In the genomic region with DNA sequence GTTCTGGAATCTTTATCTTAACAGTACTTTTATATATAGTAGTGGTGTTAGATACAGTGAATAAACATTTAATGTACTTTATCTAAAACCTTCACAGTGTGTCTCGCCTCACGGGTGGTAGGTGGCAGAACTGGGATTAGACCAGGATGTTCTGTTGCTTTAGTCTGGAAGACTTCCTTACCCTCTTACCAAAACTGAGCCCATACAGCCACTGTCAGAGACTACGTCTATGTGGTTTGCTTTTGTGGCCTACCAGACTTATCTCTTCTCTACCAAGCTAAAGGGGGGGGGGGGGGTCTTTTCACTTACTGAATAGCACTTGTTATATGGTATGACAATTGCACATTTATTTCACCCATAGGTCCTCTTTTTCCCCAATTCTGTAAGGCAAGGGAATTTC, we compare ENCODE assay signal across 24 mouse cellular contexts.
"Had no signal": no experiment of that assay in that cellular context is flagged by ENCODE, and none has a peak within 500 bp of the region (broad histone marks: within the 10 kb centered on the region; RNA-seq: fewer than 3 reads in every experiment).

No protein-coding gene starts in this region.

- H3K27me3 ChIP-seq: heart, embryonic 13.5 days; heart, embryonic 15.5 days; hindbrain, embryonic 12.5 days; hindbrain, embryonic 15.5 days; limb, embryonic 13.5 days; limb, embryonic 15.5 days; liver, embryonic 12.5 days had no signal

- H3K9me3 ChIP-seq: heart, embryonic 13.5 days; heart, embryonic 15.5 days; hindbrain, embryonic 10.5 days; hindbrain, embryonic 12.5 days; hindbrain, embryonic 15.5 days; limb, embryonic 13.5 days; limb, embryonic 15.5 days; liver, embryonic 12.5 days had no signal

- H3K36me3 ChIP-seq: hindbrain, embryonic 10.5 days; hindbrain, embryonic 12.5 days; hindbrain, embryonic 15.5 days; limb, embryonic 15.5 days had no signal

- ATAC-seq: hindbrain, postnatal 0 days; intestine, embryonic 16.5 days; liver, embryonic 12.5 days had no signal

- H3K4me1 ChIP-seq: hindbrain, embryonic 15.5 days; limb, embryonic 15.5 days; liver, embryonic 12.5 days had no signal

- DNase-seq: gastrocnemius, adult 2 months; gastrocnemius, postnatal 10 days; gastrocnemius, postnatal 25 days; heart, adult 2 months; heart, postnatal 4 days; kidney, adult 11 months; kidney, adult 2 months; kidney, postnatal 14 days; kidney, postnatal 36 days; layer of hippocampus, adult 9-11 months; layer of hippocampus, postnatal 36 days; left cerebral cortex, postnatal 4 days had no signal

- H3K4me2 ChIP-seq: heart, embryonic 11.5 days; heart, embryonic 13.5 days; heart, embryonic 15.5 days; hindbrain, embryonic 12.5 days; hindbrain, embryonic 15.5 days; limb, embryonic 13.5 days; limb, embryonic 15.5 days; liver, embryonic 12.5 days had no signal

- H3K27ac ChIP-seq: gastrocnemius, adult 2 months; heart, adult 2 months; heart, embryonic 13.5 days; heart, embryonic 15.5 days; hindbrain, embryonic 10.5 days; hindbrain, embryonic 12.5 days; hindbrain, embryonic 15.5 days; hindbrain, postnatal 0 days; limb, embryonic 13.5 days; limb, embryonic 15.5 days; liver, embryonic 12.5 days; liver, embryonic 14.5 days had no signal

- H3K9ac ChIP-seq: heart, embryonic 13.5 days; heart, embryonic 15.5 days; hindbrain, embryonic 12.5 days; hindbrain, embryonic 15.5 days; limb, embryonic 13.5 days; limb, embryonic 15.5 days; liver, embryonic 12.5 days; liver, embryonic 14.5 days had no signal

- H3K4me3 ChIP-seq: gastrocnemius, adult 2 months; heart, adult 2 months; heart, embryonic 13.5 days; heart, embryonic 15.5 days; hindbrain, embryonic 10.5 days; hindbrain, embryonic 12.5 days; hindbrain, embryonic 15.5 days; limb, embryonic 13.5 days; limb, embryonic 15.5 days; liver, embryonic 12.5 days had no signal
